Mouse (Mus musculus) E14TG2a.4 (cell line): ENCODE data around the gene Lrp5.

Source experiments
- H3K27me3 ChIP-seq: 2 replicates; pipeline ENCODE4 v1.6.1; 2014; ENCODE audit warnings: low read length, control low read depth; ENCODE audit not compliant: insufficient read depth
- H3K36me3 ChIP-seq: 2 replicates; pipeline ENCODE4 v1.6.1; 2014; ENCODE audit warnings: low read length, control low read depth; ENCODE audit not compliant: insufficient read depth
- H3K4me1 ChIP-seq: replicated peaks from 2 replicates; pipeline ENCODE4 v1.6.1; 2014; ENCODE audit warnings: low read depth, low read length, control low read depth
- H3K4me3 ChIP-seq: replicated peaks from 2 replicates; pipeline ENCODE4 v1.5.1; 2014; ENCODE audit warnings: mild to moderate bottlenecking, low read length
- H3K9me3 ChIP-seq: 2 replicates; pipeline ENCODE4 v1.6.1; 2014; ENCODE audit warnings: low read length, control low read depth
- CTCF ChIP-seq: conservative IDR thresholded peaks from 2 replicates; pipeline ENCODE4 v1.5.1; 2014; ENCODE audit warnings: low read length
- NANOG ChIP-seq: IDR thresholded peaks from 2 replicates; pipeline ENCODE4 v1.6.1; 2014; ENCODE audit warnings: borderline replicate concordance, low read length, mixed read lengths
- POU5F1 ChIP-seq: IDR thresholded peaks from 2 replicates; pipeline ENCODE4 v1.6.1; 2014; ENCODE audit warnings: low read length, borderline replicate concordance

Lrp5 gene

DNA sequence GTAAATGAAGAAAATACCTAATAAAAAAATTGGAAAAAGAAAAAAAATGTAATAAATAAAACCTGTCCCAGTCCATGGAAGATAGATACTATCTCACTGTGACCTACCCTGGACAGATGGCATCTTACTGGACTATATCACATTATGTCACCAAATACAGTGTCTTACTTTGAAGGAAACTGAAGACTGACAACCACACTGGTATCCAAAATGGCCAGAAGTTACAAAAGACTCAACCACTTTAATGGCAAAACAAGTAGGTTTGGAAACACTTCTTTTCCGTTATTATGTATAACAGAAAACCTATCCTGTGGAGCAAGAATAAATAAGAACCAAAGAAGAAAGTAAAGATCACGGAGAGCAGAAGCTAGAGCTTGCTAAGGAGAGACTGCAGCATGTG lies 146.1 kb downstream of the Lrp5 start:
- Histone ChIP-seq H3K4me1 (peaks cover 81% of the 10 kb centered on the region), H3K27me3 (no peaks in the 10 kb centered on the region), H3K36me3 (peaks cover 67% of the 10 kb centered on the region), H3K4me3 (no peak overlapping the region), H3K9me3 (no peaks in the 10 kb centered on the region)
- no peak for TF ChIP-seq CTCF
- TF ChIP-seq POU5F1 = no peak
- no peak for TF ChIP-seq NANOG

DNA sequence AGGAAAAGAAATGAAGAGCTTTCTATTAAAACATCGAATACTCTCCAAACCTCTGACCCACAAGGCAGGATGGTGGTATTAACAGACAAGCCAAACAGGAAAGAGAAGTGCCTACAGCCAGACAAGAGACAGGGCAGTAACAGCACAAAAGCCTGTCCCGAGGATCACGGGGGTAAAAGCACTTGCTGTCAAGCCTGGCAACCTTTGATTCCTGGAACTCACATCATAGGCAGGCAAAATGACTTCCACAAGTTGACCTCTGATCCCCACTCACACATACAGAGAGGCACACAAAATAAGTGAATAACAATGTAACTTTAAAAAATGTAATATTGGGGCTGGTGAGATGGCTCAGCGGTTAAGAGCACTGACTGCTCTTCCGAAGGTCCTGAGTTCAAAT lies 146.9 kb downstream of the Lrp5 start:
- H3K4me3 ChIP-seq = no peak overlapping the region
- no peak for TF ChIP-seq POU5F1
- no peak for TF ChIP-seq CTCF
- H3K9me3 ChIP-seq = no peaks in the 10 kb centered on the region
- H3K4me1 ChIP-seq = peaks cover 82% of the 10 kb centered on the region
- H3K36me3 ChIP-seq = peaks cover 70% of the 10 kb centered on the region
- H3K27me3 ChIP-seq = no peaks in the 10 kb centered on the region

DNA sequence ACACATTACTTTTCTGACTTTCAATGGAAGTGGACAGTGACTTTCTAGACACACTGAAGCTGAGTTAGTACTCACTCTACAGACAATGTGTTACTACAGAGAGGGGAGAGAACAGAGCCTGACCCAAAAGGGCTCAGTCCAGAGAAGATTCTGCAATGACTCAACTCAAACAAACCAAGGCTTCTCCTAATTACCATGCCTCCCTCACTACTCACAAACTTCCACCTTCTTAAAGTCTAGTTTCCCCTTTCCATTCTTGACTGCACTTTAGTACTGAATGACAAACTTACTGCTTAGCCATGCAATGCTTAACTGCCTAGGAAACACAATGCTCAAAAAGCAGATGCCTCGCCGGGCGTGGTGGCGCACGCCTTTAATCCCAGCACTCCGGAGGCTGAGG lies 148.7 kb downstream of the Lrp5 start:
- Histone ChIP-seq H3K9me3 (no peaks in the 10 kb centered on the region), H3K4me3 (no peak overlapping the region), H3K4me1 (peaks cover 81% of the 10 kb centered on the region), H3K36me3 (peaks cover 59% of the 10 kb centered on the region), H3K27me3 (no peaks in the 10 kb centered on the region)
- no peak for TF ChIP-seq POU5F1
- TF ChIP-seq CTCF = no peak
- TF ChIP-seq NANOG = no peak

DNA sequence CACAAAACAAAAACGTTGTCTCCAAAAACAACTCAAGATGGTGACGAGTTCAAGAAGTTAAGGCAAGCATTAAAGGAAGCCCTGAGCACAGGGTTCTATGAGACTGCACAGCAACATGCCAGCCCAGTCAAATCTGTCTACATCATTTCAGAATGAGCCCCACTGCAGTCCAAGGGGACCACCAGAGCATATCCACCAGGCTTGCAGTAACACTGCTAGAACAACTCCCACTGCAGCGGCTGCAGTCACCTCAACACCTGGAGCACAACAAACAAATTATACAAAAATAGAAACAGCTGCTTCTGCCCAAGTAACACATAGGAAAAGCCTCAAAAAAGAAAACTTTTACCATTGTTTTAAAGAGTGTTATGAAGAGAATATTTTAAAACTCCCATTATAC lies 151.4 kb downstream of the Lrp5 start:
- no peaks in the 10 kb centered on the region for H3K27me3 ChIP-seq
- peaks cover 90% of the 10 kb centered on the region for H3K4me1 ChIP-seq
- peaks cover 40% of the 10 kb centered on the region for H3K36me3 ChIP-seq
- H3K4me3 ChIP-seq = no peak overlapping the region
- TF ChIP-seq POU5F1 (no peak), NANOG (no peak), CTCF (no peak)
- no peaks in the 10 kb centered on the region for H3K9me3 ChIP-seq
